Mouse (Mus musculus): ENCODE results near the gene Etv6.

The Etv6 gene

DNA sequence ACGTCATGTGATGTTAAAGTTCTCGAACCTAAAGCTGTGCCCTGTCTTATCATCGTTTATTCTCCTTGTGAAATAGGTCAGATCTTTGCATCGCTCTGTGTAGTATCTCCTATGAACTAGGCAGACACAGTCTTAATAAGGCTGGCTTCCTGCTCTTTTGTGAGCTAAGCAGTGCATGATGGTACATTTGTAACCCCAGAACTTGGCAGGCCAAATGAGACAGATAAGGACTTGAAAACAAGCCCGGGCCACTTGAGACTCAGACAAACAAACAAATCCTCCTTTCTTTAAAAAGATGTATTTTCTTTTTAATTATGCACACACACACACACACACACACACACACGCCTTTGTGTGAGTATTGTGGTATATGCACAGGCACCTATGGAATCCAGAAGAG is 42.5 kb downstream of the Etv6 start:
- WGBS: 82% methylated on average over 6 of the region's 6 CpGs

DNA sequence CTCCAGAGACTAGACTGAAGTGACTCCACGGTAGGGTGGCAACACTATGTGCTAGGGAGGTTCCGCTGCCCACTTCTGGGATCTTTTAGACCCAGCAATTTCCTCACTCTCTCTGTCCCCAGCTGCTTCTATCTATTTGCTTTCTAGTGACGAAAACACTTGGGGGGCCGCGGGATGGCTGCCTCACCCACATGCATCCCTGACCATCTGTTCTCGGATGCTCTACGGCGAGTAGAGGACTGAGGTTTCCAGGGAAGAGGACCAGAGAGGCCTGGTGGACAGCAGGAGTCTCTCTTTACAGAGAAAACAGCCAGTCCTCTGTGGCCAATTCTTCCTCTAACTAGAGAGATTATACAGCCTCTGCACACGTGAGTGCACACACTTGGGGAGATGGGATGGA is 43.6 kb downstream of the Etv6 start:
- WGBS: 50% methylated on average over 9 of the region's 9 CpGs

DNA sequence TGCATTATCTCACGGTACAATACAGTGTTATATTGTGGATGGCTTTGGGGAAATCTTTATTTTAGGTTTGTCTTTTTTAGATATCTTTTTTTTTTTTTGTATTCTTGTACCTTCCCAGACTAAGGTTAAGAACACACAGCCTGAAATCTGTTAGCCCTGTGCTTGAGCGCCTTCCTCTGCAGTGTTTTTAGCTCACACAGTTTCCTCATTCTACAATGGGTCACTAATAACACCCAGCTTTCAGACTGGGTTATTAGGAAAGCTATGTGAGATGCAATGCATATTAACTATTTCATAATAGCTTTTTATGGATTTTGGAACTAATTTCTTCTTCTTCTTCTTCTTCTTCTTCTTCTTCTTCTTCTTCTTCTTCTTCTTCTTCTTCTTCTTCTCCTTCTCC is 44.1 kb downstream of the Etv6 start:
- WGBS: 67% methylated on average over 2 of the region's 2 CpGs

DNA sequence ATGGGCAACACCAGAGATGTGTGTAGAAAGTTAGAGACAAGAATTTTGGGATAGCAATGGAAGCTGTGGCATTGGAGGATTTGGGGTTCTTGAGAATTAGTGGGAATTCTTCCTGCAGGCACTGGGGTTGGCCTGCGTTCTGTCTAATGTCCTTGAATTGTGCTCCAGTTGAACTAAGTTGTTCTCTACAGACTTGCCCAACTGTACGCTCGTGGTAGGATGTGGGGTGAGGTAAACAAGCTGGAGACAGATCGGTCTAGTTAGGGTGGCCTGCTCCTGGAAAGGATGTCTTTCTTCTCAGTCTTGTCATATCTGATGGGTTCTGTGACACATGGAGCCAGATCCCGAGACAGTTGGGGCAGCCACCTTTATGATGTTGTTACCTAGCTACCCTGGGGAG is 45.4 kb downstream of the Etv6 start:
- 89% methylated on average over 5 of the region's 5 CpGs for WGBS

DNA sequence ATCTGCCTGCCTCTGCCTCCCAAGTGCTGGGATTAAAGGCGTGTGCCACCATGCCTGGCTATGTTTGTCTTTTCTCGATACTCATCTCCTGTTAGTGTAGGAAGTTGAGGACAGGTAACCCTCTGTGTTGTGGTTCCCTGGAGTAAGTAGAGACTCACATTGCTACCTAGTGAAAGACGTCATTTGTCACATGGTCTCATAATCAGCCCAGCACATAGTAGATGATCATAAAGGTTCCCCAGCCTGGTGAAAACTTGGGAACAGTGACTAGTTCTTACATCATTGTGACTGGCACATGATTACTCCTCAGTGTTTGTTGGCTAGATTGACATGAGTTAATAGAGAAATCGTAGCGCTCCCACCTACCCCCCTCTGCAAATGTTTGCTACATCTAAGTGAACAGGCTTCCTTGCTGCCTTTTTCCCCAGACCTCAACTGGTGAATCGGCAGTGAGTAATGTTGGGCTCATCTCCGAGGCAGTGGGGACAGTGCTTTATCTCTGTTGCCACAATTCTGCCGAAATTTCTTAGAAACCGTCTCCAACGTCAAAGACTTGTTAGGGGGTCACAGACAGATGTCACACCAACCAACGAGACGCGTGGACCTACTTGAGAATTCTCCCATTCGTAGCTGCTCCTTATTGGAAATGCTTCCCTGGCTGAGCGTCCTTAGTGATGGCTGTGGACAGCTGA is 46.9 kb downstream of the Etv6 start:
- 88% methylated on average over 15 of the region's 15 CpGs for WGBS

DNA sequence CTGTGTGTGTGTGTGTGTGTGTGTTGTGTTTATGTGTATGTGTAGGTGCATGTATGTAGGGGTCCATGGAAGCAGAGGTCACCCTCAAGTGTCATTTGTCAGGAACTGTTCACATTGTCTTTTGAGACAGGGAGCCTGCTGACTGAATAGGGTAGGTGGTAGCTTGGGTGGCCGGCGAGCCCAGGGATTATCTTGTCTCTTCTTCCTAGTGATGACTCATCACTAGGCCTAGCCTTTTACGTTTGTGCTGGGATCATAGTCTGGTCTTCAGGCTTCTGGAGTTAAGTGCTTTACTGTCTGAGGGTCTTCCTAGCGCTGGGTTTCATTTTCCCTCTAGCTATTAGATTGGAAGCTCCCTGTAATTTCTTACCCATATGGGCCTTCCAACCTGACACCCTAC is 47.9 kb downstream of the Etv6 start:
- 71% methylated on average over 4 of the region's 4 CpGs for WGBS

DNA sequence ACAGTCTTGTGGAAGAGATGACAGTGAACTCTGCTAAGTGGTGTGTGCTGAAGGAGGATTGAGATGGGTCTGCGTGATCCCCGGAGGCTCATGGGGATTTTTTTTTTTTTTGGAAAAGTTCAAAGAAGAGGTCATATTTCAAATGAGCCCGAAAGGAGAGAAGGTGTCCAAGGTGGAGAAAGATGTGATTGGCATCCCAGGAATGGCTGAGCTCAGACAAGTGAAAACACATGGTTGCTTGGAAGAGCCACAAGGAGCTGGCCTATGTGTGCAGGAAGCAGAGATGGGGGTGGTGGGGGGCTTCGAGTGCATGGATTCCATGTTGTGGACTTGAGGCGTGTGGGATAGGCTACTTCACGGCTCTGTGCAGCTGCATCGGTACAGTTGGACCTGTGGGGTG is 50.9 kb downstream of the Etv6 start:
- 96% methylated on average over 7 of the region's 7 CpGs for WGBS

DNA sequence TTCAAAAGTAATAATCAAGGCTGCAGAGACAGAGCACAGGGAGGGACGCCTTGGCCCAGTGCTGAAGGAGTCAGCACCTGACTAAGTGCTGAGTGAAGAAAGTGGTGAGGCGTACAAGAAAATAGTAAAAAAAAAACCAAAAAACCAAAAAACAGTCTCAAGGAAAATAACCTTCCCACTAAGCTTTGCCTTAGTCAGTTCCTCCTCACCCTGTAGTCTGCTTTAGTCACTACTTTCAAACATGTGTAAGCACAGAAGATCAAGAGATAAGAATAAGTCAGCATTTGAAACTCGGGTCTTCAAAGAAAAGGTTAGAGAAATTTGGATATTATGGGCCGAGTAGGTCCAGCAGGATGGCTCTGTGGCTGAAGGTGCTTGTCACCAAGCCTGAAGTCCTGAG is 52.2 kb downstream of the Etv6 start:
- 92% methylated on average over 4 of the region's 4 CpGs for WGBS

DNA sequence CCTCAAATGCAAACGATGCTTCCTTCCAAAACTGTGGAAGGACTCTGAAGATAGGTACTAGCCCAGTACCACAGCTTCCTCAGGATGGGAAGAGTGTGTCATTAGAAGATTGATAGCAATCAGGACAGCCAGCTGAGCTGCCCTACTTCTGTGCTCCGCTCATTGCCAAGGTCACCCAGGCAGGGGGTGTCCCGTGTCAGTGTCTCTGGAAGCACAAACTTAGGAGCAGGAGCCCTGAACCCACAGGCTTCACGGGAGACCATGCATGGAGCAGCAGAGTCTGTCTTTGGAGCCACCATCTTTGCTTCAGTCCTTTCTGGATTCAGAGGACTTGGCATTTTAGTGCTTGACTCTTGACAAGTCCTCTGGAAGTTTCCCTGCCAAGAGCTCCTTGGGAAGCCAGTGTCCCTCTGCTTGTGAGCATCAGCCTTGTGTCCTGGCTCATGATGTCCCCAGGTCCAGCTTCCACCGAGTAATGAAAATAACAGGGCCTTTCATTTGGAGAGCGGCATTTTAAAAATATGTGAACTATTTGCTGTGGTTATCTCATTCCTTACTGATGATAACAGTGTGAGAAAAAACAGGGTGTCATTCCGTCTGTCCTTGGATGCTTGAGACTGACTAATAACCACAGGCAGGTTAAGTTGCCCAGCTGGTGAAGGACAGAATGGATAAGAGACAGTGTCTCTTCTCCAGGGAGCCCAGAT is 54.3 kb downstream of the Etv6 start:
- WGBS: 80% methylated on average over 7 of the region's 7 CpGs

DNA sequence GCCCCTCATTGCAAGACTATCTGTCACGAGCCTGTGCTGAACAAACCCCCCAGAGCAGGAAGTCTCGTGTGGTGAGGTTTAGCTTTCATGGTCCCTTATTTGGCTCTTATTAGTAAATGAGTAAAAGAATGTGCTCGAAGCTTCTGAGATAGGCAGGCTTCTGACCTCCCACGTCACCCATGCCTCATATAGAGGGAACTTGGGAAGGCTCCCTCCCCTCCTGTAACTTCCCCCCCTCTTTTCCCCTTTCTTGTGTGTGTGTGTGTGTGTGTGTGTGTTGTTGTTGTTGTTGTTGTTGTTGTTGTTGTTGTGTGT is 54.8 kb downstream of the Etv6 start:
- WGBS: 80% methylated on average over 4 of the region's 4 CpGs

DNA sequence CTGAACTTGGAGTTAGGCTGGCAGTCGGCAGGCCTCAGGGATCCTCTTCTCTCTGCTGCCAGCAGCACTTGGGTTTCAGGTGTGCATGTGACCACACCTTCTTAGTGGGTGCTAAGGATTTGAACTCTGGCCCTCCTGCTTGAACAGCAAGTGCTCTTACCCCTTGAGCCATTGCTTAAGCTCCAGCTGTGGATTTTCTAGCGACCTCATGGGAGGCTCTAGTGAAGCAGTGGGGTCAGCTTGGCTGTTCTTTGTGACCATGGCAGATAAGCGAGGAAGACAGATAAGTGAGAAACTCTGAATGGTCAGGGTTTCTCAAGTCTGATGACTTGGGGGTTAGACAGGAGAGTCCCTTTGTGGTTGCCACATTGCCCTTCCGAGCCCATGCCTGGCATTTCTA is 55.4 kb downstream of the Etv6 start:
- 91% methylated on average over 4 of the region's 4 CpGs for WGBS

DNA sequence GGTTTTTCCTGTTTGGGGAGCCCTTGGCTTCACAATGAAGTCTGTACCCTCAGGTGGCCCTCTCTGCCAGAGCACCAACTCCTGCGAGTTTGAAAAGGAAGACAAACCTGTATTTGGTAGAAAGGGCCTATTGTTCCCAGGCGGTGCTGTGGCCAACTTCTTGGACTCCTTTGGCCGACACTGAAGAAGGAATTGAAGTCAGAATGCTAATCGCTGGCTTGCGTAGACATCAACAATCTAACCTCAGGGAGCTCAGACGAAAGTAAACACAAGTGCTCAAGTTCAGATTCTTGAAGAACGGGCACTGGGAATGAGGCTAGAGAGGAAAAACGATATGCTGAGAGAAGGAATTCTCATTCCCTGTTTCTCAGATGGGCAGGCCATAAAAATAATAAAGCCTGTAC is 55.9 kb downstream of the Etv6 start:
- WGBS: 59% methylated on average over 8 of the region's 8 CpGs

DNA sequence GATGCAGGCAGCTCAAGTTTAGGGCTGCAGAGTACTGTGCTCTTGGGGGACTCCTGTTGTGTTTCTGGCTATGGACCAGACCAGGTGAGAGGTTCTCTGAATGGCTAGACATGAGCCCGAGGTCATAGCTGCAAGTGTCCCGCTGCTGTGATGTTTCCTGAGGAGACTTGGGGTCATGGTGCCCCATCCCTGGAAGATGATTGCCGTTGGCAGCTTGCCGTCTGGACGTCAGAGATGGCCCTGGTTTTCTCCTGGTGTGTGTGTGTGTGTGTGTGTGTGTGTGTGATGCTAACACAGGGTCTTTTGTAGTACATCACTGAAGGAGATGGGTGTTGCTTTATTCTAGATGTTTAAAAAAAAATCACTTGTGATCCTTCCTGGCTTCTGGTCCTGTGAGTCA is 58.6 kb downstream of the Etv6 start:
- 77% methylated on average over 5 of the region's 5 CpGs for WGBS

DNA sequence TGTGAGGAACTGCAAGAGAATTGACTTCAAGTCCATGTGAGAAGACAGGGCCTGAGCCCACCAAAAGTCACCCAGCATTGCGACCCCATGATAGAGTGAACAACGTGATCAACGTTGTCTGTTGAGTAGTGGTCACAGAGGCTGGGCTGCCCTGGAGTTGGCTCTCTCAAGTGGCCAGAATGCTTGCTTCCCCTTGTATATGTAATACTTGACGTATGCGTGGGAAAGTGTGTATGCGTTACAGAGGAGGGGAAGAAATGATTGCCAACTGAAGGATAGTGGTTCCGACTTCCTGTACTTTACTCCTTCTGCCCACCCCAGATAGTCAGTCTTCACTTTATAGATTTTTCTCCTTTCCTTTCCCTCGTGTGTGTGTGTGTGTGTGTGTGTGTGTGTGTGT is 59.1 kb downstream of the Etv6 start:
- WGBS: 76% methylated on average over 8 of the region's 8 CpGs

DNA sequence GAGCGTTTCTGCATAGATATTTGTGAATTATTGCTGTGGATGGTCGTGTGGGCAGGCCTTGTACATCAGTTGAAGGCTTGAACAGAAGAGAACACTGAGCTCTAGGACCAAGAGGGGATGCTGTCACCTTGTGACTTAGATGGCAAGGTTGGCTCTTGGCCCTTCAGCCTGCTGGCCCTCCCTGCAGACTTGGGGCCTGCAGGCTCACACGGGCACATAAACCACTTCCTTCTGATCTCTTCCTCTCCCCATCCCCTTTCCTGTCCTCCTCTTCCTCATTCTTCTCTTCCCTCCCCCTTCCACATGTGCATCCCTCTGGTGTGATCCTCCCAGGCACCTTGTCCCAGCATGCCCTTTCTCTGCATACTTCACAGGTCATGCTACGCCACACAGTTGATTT is 60.1 kb downstream of the Etv6 start:
- 84% methylated on average over 4 of the region's 4 CpGs for WGBS

DNA sequence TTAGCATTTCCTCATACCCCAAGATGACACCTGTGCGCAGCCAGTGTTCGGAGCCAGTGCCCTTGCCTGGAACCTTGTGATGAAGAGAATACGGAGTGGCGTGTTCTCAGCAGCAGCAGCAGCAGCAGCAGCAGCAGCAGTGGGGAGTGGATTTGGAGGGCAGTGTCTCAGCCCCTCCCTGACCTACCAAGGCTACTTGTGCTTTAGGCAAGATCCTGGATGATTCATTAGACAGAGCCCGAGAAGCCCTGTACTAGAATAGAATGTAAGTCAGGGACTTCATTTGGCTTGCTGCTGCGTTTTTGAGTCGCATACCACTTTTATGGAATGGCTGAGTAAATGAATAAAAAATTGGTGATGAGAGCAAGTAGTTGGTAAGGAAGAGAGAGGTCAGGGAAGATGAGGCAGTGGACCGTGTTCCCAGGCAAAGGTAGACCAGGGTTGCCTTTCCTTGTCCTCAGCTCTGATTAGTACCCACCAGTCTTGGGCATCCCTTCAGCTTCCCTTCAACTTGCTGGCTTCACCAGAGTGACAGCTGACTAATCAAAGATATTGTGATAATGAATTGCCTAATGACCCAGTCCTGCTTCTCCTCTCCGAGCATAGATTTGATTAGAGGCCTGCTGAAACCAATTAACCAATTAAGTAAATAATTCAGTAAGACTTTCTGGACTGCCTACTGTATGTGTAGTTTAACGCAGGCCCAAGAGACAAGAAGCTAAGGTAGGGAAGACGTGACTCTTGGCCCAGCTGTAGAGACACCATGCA is 64.7 kb downstream of the Etv6 start:
- WGBS: 86% methylated on average over 11 of the region's 11 CpGs

DNA sequence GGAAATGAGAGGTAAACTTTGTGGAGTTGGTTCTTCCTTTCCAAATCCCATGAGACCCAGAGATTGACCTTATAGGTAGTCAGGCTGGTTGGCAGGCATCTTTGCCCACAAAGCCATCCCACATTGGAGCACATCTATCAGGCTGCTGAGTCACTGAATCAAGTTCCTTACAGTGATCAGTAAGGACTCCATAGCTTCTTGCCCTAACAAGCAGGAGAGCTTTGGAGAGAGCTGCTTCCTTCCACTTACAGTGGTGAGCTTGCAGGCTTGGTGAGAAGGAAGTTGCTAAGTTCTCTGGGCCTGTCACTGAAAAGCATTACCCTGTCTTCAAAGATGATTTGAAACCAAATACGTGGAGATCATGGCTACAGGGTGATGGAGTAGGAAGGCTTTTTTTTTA is 66.9 kb downstream of the Etv6 start:
- WGBS: 78% methylated on average over 1 of the region's 1 CpGs

DNA sequence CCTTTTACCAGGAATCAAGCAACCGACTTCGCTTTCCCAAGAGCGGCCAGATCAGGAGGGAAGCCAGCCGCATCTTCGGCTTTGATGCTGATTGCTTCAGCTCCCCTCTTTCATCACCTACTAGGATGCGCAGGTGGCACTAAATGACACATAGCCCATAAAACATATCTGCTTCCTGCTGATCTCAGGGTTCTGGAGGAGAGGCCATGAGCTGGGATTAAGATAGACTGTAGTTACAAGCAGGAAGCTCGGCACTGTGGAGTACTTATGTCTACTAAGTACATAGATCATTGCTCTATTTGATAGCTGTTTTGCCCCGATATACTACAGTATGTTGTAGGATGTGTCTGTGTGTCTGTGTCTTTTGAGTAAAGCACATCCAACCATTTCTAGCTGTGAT is 68.0 kb downstream of the Etv6 start:
- 97% methylated on average over 8 of the region's 8 CpGs for WGBS

DNA sequence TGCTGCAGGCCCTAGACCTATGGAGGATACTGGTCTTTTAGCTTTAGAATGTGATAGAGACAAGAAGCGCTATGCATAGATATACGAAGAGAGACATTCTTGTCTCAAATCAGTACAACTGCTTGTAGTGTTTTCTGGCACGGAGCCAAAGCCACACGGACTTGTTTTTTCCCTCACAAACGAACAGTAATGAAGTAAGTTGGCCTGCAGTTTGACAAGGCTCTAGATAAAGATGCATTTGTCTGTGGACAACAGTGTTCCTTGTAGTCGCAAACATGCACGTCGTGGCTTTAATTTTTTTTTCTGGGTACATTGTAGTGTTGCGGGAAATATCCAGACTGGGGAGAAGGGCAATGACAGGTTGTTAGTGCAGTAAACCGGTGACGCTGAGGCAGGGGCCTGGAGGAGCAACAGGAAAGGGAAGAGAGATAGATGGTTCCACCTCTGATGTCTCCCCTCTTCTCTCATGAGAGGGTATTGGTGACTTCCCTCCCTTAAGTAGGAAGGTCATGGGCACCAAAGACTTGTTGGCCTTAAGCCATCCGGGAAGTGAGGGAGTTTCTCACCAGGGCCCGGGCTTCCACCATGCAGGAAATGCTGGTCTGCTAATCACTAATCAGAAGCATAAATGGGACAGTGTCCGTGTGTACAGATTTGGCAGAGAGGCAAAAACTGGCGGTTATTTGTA is 70.2 kb downstream of the Etv6 start:
- 48% methylated on average over 15 of the region's 15 CpGs for WGBS

DNA sequence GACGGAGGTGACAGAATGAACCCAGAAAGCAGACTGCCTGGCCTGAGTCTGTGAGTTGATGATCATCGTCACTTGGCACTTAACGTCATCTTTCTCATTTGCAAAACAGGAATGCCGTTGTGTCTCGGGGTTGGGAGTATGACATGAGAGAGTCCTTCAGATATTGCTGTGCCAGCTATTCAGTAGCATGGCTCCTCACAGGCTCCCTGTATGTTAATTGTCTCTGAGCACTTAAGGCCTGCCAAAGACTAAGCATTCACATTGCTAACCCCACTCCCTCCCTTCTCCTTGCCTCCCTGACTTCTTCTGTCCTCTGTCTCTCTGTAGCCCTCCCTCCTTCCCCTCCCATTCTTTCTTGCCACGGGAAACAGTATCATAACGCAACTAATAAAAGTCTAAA is 72.2 kb downstream of the Etv6 start:
- WGBS: 78% methylated on average over 7 of the region's 7 CpGs

DNA sequence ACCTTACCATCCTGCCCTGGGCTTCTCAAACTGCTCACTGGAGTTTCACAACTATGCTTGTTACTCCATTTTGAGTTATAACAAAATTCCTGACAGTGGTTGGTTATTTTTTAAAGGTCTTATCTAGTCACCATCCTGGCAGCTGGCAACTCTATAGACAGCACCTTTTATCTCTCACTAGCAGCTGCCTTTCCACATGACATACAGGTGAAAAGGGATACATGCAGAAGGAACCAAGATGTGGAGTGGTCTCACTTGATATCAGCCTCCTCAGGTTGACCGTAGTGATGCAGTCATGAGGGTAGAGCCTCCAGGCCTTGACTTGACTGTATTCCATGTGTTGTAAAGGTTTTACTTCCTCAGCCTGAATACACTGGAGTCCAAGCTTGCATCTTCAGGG is 74.2 kb downstream of the Etv6 start:
- WGBS: 94% methylated on average over 1 of the region's 1 CpGs

DNA sequence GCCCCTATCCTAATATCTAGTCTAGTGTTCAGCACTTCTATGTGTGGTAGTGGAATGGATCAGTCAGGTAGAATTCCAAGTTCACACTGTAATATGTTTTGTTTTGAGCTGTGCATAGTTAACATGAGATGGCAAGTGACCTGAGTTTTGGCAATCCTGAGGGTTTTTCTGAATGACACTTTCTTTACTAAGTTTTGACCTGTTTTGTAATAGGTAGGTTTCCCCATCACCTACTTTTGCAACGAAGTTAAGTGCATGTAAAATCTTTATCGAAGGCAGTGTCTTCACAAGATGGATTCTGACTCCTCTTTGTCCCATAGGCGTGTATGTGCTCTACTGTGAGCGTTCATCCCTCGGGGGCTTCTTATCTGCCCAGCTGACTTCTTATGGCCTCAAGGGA is 74.7 kb downstream of the Etv6 start:
- WGBS: 98% methylated on average over 5 of the region's 5 CpGs

DNA sequence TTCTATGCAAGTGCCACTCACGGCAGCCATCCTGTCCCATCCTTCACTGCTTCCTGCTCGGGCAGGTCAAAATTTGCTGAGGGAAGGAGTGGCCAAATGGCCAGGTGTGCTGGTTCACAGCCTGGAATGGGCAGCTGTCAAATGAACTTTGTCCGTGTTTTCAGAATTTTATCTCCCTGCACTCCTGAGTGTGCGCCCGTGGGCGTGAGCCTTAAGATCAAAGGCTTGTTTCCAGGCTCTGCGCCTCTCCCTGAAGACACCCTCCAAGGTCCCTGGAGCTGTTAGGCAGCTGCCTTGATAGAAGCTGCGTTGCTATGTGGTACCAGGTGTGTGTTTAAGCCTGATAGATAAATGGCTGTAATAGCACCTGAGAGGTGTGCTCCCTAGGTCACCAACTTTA is 76.1 kb downstream of the Etv6 start:
- 87% methylated on average over 8 of the region's 8 CpGs for WGBS
